Mouse (Mus musculus) MEL (cell line): ENCODE results near the gene Gm42674. TPM values are rescaled to one million over a fixed set of nuclear protein-coding genes. Genes with fewer than 3 reads are reported as not detected.
A peak's percentile ranks its signal among the peaks of the same experiment; 100 is the strongest.

Experiments
- DNase-seq: peaks from one replicate; pipeline ENCODE4 v3.0.0; 2011; ENCODE audit warnings: low read depth, low spot score
- H3K27ac ChIP-seq: 2 replicates; pipeline ENCODE4 v1.5.1; 2012; ENCODE audit warnings: low read depth, mild to moderate bottlenecking, control low read depth, low read length, moderate library complexity; ENCODE audit not compliant: control insufficient read depth
- H3K27me3 ChIP-seq, 2 experiments: fragments of 150-350 bp in 1 of 2; sonication (generic) in 1 of 2; 2 replicates each; pipeline ENCODE4 v1.6.1; 2012; ENCODE audit warnings: low read length in 2 of 2, mild to moderate bottlenecking in 2 of 2, improper control_type of control experiment in 1 of 2, moderate library complexity in 1 of 2; ENCODE audit not compliant: insufficient read depth in 2 of 2, control insufficient read depth in 1 of 2
- H3K36me3 ChIP-seq, 2 experiments: 2 replicates each; pipeline ENCODE4 v1.6.1; 2012 to 2014; ENCODE audit warnings: low read length in 2 of 2, improper control_type of control experiment in 1 of 2, inconsistent platforms in 1 of 2, mild to moderate bottlenecking in 1 of 2; ENCODE audit not compliant: insufficient read depth in 2 of 2, control insufficient read depth in 1 of 2
- H3K4me1 ChIP-seq, 2 experiments: fragments of 150-350 bp in 1 of 2; sonication (generic) in 1 of 2; 2 replicates each; pipeline ENCODE4 v1.6.1; 2012; ENCODE audit warnings: low read length in 2 of 2, improper control_type of control experiment in 1 of 2, mild to moderate bottlenecking in 1 of 2; ENCODE audit not compliant: insufficient read depth in 2 of 2, control insufficient read depth in 1 of 2
- H3K4me3 ChIP-seq, 2 experiments: fragments of 150-350 bp in 1 of 2; sonication (generic) in 1 of 2; 2 replicates each; pipeline ENCODE4 v1.5.1; 2012; ENCODE audit warnings: low read depth in 2 of 2, low read length in 2 of 2, mild to moderate bottlenecking in 2 of 2, moderate library complexity in 2 of 2, control low read depth in 1 of 2, improper control_type of control experiment in 1 of 2; ENCODE audit not compliant: control insufficient read depth in 1 of 2, insufficient read depth in 1 of 2
- H3K79me2 ChIP-seq: 2 replicates; pipeline ENCODE4 v1.6.1; 2012; ENCODE audit warnings: mild to moderate bottlenecking, low read length, moderate library complexity; ENCODE audit not compliant: control insufficient read depth, poor library complexity, insufficient read depth
- H3K9ac ChIP-seq: 2 replicates; pipeline ENCODE4 v1.6.1; 2012; ENCODE audit warnings: low read depth, mild to moderate bottlenecking, control low read depth, low read length, moderate library complexity; ENCODE audit not compliant: control insufficient read depth, poor library complexity, severe bottlenecking
- H3K9me3 ChIP-seq: fragments of 150-350 bp; sonication (generic); replicated peaks from 2 replicates; pipeline ENCODE4 v1.6.1; 2012; ENCODE audit warnings: mild to moderate bottlenecking, low read length, improper control_type of control experiment, moderate library complexity; ENCODE audit not compliant: insufficient read depth
- BHLHE40 ChIP-seq: IDR thresholded peaks from 2 replicates; pipeline ENCODE4 v1.6.1; 2012; ENCODE audit warnings: low read depth, mild to moderate bottlenecking, inconsistent platforms, low read length, improper control_type of control experiment, borderline replicate concordance
- CHD2 ChIP-seq: IDR thresholded peaks from 2 replicates; pipeline ENCODE4 v1.6.1; 2011; ENCODE audit warnings: low read length, improper control_type of control experiment
- CTCF ChIP-seq, 3 experiments: IDR thresholded peaks in 2 of 3; conservative IDR thresholded peaks in 1 of 3; 2 replicates each; pipeline ENCODE4 v1.5.1; 2011 to 2012; ENCODE audit warnings: low read length in 3 of 3, low read depth in 2 of 3, mild to moderate bottlenecking in 2 of 3, improper control_type of control experiment in 1 of 3, inconsistent platforms in 1 of 3, mixed read lengths in 1 of 3, moderate library complexity in 1 of 3; ENCODE audit not compliant: control insufficient read depth in 1 of 3, insufficient read depth in 1 of 3, poor library complexity in 1 of 3, severe bottlenecking in 1 of 3
- EP300 ChIP-seq, 2 experiments: IDR thresholded peaks; 2 replicates each; pipeline ENCODE4 v1.6.1; 2011; ENCODE audit warnings: improper control_type of control experiment in 2 of 2, low read length in 2 of 2, low read depth in 1 of 2, mild to moderate bottlenecking in 1 of 2
- ETS1 ChIP-seq: IDR thresholded peaks from 2 replicates; pipeline ENCODE4 v1.6.1; 2012; ENCODE audit warnings: low read depth, mild to moderate bottlenecking, inconsistent platforms, low read length, improper control_type of control experiment, moderate library complexity
- GABPA ChIP-seq: IDR thresholded peaks from 2 replicates; pipeline ENCODE4 v1.6.1; 2012; ENCODE audit warnings: low read depth, mild to moderate bottlenecking, inconsistent platforms, low read length, improper control_type of control experiment, moderate library complexity
- JUND ChIP-seq: IDR thresholded peaks from 2 replicates; pipeline ENCODE4 v1.6.1; 2011; ENCODE audit warnings: low read depth, mild to moderate bottlenecking, improper control_type of control experiment, low read length
- KAT2A ChIP-seq: conservative IDR thresholded peaks from 2 replicates; pipeline ENCODE4 v1.6.1; 2012; ENCODE audit warnings: low read depth, low read length, improper control_type of control experiment, inconsistent platforms
- MAX ChIP-seq: IDR thresholded peaks from 2 replicates; pipeline ENCODE4 v1.6.1; 2011; ENCODE audit warnings: low read length, improper control_type of control experiment
- MAZ ChIP-seq: IDR thresholded peaks from 2 replicates; pipeline ENCODE4 v1.6.1; 2012; ENCODE audit warnings: low read depth, mild to moderate bottlenecking, inconsistent platforms, low read length, improper control_type of control experiment
- MEF2A ChIP-seq: IDR thresholded peaks from 2 replicates; pipeline ENCODE4 v1.6.1; 2014; ENCODE audit warnings: low read depth, mild to moderate bottlenecking, inconsistent platforms, low read length, improper control_type of control experiment; ENCODE audit not compliant: poor library complexity, insufficient replicate concordance, severe bottlenecking; ENCODE audit errors: extremely low read depth
- MXI1 ChIP-seq: IDR thresholded peaks from 2 replicates; pipeline ENCODE4 v1.6.1; 2011; ENCODE audit warnings: mild to moderate bottlenecking, low read depth, low read length, improper control_type of control experiment
- MYC ChIP-seq: IDR thresholded peaks from 2 replicates; pipeline ENCODE4 v1.6.1; 2011; ENCODE audit warnings: low read depth, mild to moderate bottlenecking, low read length, improper control_type of control experiment, moderate library complexity
- RAD21 ChIP-seq: IDR thresholded peaks from 2 replicates; pipeline ENCODE4 v1.6.1; 2011; ENCODE audit warnings: mild to moderate bottlenecking, low read depth, low read length, improper control_type of control experiment
- RCOR1 ChIP-seq: IDR thresholded peaks from 2 replicates; pipeline ENCODE4 v1.6.1; 2012; ENCODE audit warnings: low read depth, mild to moderate bottlenecking, inconsistent platforms, low read length, improper control_type of control experiment
- SMC3 ChIP-seq: IDR thresholded peaks from 2 replicates; pipeline ENCODE4 v1.6.1; 2011; ENCODE audit warnings: low read depth, low read length, improper control_type of control experiment
- TAL1 ChIP-seq: IDR thresholded peaks from 2 replicates; pipeline ENCODE4 v1.6.1; 2012; ENCODE audit warnings: mild to moderate bottlenecking, inconsistent platforms, low read length, moderate library complexity, mixed read lengths
- TBP ChIP-seq: IDR thresholded peaks from 2 replicates; pipeline ENCODE4 v1.8.0; 2011; ENCODE audit warnings: low read depth, low read length, improper control_type of control experiment
- TCF12 ChIP-seq: IDR thresholded peaks from 2 replicates; pipeline ENCODE4 v1.6.1; 2014; ENCODE audit warnings: low read depth, mild to moderate bottlenecking, inconsistent platforms, low read length, improper control_type of control experiment, moderate library complexity
- UBTF ChIP-seq: IDR thresholded peaks from 2 replicates; pipeline ENCODE4 v1.6.1; 2012; ENCODE audit warnings: low read depth, mild to moderate bottlenecking, inconsistent platforms, low read length, improper control_type of control experiment, moderate library complexity, borderline replicate concordance; ENCODE audit not compliant: insufficient read depth
- ZKSCAN1 ChIP-seq: IDR thresholded peaks from 2 replicates; pipeline ENCODE4 v1.6.1; 2012; ENCODE audit warnings: low read depth, mild to moderate bottlenecking, inconsistent platforms, low read length, improper control_type of control experiment, moderate library complexity
- ZNF384 ChIP-seq: IDR thresholded peaks from 2 replicates; pipeline ENCODE4 v1.6.1; 2012; ENCODE audit warnings: low read depth, mild to moderate bottlenecking, inconsistent platforms, low read length, improper control_type of control experiment
- polyA plus RNA-seq, 2 experiments: library from polyadenylated mRNA; stranded (reverse) in 1 of 2; unstranded in 1 of 2; fragments of >175 nt in 1 of 2; fragments of >200 nt in 1 of 2; gene quantifications; 2 replicates each; pipeline versions ENCODE4 v1.2.1 to v1.2.4; 2012; ENCODE audit warnings: low replicate concordance in 2 of 2, low read depth in 1 of 2; ENCODE audit not compliant: insufficient read length in 2 of 2, insufficient read depth in 1 of 2, missing spikeins in 1 of 2
- total RNA-seq: library from RNA; depleted of rRNA; stranded (reverse); fragments of 300-350 nt; gene quantifications from 2 replicates; pipeline ENCODE4 v1.2.3, GENCODE M21; 2012

The Gm42674 gene
- total and polyA plus RNA-seq, 3 experiments, result not detected

GRCm38 (mm10) chr3:90585595-90585994, 16.1 kb upstream of the Gm42674 start (continued):
- no peak for TF ChIP-seq UBTF
- 0 out of 2 replicates have a peak, but pooled peaks have one; percentile 15 for TF ChIP-seq TCF12
- TF ChIP-seq ZNF384, result no peak
- TF ChIP-seq TAL1, result no peak
- no peak for TF ChIP-seq MYC
- TF ChIP-seq RAD21, result peak; percentile 83
- no peak for TF ChIP-seq KAT2A
- no peak for TF ChIP-seq RCOR1

- Histone ChIP-seq H3K4me1 (peaks cover 0 to 28% of the 10 kb centered on the region in 2 experiments; a peak in 2 of 4 replicates), H3K79me2 (no peaks in the 10 kb centered on the region), H3K9ac (no peak overlapping the region), H3K36me3 (peaks cover 0 to 9% of the 10 kb centered on the region in 2 experiments; a peak in 2 of 4 replicates), H3K27me3 (no peaks in the 10 kb centered on the region), H3K4me3 (no peak overlapping the region), H3K9me3 (no peaks in the 10 kb centered on the region), H3K27ac (no peak overlapping the region)
- no peak for DNase-seq
- no peak for TF ChIP-seq MXI1
- no peak for TF ChIP-seq ZKSCAN1
These were observed 15.6 kb upstream of the Gm42674 start for GRCm38 (mm10) chr3:90586016-90586643.

GRCm38 (mm10) chr3:90586906-90587305, 14.8 kb upstream of the Gm42674 start:
- Histone ChIP-seq H3K4me1 (peaks cover 0 to 28% of the 10 kb centered on the region in 2 experiments; a peak in 2 of 4 replicates), H3K9me3 (no peaks in the 10 kb centered on the region), H3K79me2 (no peaks in the 10 kb centered on the region), H3K9ac (peak overlapping the region; percentile 58), H3K27ac (peak overlapping the region; percentile 61), H3K4me3 (peak overlapping the region; percentile 24 to 41; a peak in 3 of 4 replicates), H3K27me3 (no peaks in the 10 kb centered on the region), H3K36me3 (peaks cover 0 to 9% of the 10 kb centered on the region in 2 experiments; a peak in 2 of 4 replicates)
- peak; percentile 88 for DNase-seq
- no peak for TF ChIP-seq KAT2A
- TF ChIP-seq CTCF (IDR thresholded peaks at IDR 0.05 in 2 of 3, conservative IDR thresholded peaks at IDR 0.05 in 1 of 3; ENCODE audit: control insufficient read depth in 1 of 3, insufficient read depth in 1 of 3, low read depth in 2 of 3, low read length in 3 of 3, poor library complexity in 1 of 3, severe bottlenecking in 1 of 3), result peak; percentile 5 to 21 (median 15); a peak in 3 of 6 replicates
- TF ChIP-seq GABPA, result no peak
- no peak for TF ChIP-seq MEF2A
- 0 out of 2 replicates have a peak, but pooled peaks have one; percentile 13 for TF ChIP-seq CHD2
- TF ChIP-seq TCF12, result 0 out of 2 replicates have a peak, but pooled peaks have one; percentile 25
- TF ChIP-seq BHLHE40, result no peak
- TF ChIP-seq JUND, result peak; percentile 90; the same call in 1 of the 2 replicates
- peak; percentile 16; the same call in 1 of the 2 replicates for TF ChIP-seq MAZ
- TF ChIP-seq ETS1, result peak; percentile 76
- no peak for TF ChIP-seq MXI1
- peak; percentile 45; the same call in 1 of the 2 replicates for TF ChIP-seq RCOR1
- 0 out of 2 replicates have a peak, but pooled peaks have one; percentile 23 for TF ChIP-seq MAX
- 0 out of 2 replicates have a peak, but pooled peaks have one; percentile 19 for TF ChIP-seq TBP
- TF ChIP-seq EP300 (IDR thresholded peaks at IDR 0.05; ENCODE audit: low read depth in 1 of 2, low read length in 2 of 2), result peak; percentile 65 to 84
- TF ChIP-seq RAD21, result no peak
- peak; percentile 4; the same call in 1 of the 2 replicates for TF ChIP-seq SMC3
